Mouse (Mus musculus) T-helper 17 cell (primary cell): ENCODE results near the gene Tlr9.

Source experiments
- in situ Hi-C, 2 experiments: fragments of 300-600 bp; cut with MboI, MseI; formaldehyde crosslinking; loops; 1 replicate in 1 of 2; 2 replicates in 1 of 2; pipeline ENCODE4 v1.15.1; 2025; ENCODE audit warnings: high pct_unique_total_duplicates in 2 of 2

Gene Tlr9

DNA sequence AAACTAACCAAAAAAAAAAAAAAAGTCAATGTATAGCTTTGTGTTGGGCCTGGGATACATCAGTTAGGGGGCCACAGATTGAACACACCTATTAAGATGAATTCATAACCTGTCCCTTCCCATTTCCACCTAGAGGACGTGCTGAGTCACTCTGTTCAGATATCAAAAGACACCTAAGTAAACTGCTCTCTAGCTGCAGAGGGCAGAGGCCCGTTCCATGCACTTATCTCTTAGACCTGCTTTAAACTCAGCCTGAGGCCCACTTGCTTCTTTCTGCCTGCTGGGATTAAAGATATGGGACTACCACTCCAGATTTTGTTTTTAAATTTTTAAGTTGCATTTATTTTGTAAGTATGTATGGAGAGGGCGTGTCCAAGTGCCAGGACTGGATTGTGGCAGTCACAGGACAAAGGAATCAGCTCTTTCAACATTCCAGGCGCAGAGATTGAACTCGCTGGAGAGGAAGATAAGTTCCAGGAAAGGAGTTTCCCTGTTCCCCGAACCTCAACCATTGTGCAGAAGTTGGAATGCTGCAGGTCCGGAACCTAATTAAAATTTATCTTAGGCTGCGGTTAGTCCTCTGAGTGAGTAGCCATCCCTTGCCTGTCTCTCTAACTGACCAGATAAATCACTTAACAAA is 5.5 kb downstream of the Tlr9 start:
- in situ Hi-C loops, result no loop called here

DNA sequence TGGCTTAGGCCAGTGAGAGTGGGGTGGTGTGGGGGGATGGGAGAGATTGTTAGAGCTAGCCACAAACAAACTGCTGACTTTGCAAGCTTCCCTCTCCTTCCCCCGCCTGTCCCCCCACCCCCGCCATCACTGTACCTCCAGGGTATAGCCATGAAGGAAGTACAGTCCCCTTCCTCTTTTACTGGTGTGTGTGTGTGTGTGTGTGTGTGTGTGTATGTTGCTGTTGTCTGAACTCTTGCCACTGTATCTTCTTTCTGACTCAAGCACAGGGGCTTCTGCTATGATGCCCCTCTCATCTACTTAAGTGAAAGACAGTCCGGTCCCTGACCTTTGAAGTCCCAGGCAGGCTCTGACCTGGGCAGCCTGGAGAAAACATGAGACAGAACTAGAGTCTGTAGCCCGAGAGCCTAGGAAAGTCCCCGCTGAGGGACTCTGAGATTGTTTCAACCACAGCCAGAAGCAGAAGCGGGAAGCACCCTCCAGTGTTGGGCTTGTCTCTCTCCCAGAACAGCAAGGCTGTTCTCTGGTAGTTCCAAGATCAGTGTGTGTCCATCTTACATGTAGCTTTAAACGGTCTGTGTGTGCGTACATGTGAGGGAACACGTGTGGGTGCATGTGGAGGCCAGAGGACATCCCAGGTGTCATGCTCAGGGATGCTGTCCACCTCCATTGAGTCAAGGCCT is 7.8 kb downstream of the Tlr9 start:
- in situ Hi-C loops, result no loop called here

DNA sequence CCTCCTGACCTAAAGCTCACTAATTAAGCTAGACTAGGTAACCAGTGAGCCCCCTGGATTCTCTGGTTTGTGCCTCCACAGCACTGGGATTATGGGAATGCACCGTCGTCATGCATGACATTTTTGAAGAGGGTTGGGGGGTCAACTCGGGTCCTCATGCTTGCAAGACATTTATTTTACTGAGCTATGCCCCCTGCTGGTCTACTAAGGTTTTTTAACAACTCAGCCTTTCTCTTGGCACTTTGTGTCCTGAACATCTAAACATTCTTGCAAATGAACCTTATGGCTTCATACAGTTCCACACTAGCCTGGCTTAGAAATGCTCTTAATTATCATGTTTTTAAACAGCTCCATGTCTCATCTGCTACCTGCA is 8.3 kb downstream of the Tlr9 start:
- in situ Hi-C loops, result no loop called here

DNA sequence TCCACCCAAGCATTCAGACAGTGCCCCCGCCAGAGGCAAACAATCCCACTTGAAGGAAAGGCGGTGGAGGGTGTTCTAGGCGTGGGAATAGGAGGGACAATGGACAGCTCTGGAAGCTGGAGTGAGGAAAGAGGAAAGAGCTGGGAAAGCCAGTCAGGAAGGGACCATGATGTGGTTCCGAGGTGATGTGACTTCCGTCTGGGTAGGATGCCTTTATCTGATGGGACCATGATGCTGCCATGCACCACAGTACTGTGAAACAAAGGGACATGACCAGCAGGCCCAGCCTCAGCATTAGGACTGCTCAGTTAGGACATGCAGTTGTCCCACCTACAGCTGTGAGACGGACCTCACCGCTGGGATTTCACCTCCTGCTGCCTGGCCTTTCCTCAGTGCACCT is 8.8 kb downstream of the Tlr9 start:
- in situ Hi-C loops, result no loop called here

DNA sequence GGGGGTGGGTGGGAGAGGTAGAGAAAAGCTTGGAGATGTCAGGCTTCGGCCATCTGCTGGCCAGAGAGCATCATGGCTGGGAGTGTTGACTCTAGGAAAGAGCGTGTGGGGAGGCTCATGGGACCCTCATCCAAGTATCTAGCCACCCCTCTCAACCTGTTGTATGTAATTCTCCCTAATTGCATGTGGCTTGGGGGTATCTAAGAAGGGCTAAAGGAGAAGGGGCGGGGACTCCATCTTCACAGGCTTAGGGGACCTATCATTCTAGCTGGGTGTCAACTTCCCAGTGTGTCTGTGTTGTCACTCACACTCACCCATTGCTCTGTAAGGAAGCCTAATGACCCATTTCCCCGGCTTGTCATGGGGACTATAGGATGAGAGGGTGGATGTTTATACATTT is 9.4 kb downstream of the Tlr9 start:
- in situ Hi-C loops, result no loop called here

DNA sequence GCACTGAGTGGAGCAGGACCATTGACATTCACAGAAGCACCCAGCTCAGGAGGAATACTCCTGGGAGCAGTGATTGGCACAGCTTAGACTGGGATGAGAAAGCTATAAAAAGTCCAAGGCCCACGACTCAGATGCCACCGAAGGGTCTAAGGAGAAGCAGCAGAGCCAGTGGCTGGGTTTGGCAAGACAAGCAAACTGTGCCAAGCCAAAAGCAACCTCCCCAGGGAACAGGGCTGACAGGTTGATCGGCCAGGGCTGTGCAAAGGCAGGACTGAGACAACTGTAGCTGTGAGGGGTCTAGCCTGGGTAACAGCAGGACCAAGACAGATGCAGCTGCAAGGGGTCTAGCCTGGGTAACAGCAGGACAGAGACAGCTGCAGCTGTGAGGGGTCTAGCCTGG is 10.6 kb downstream of the Tlr9 start:
- in situ Hi-C loops, result no loop called here

DNA sequence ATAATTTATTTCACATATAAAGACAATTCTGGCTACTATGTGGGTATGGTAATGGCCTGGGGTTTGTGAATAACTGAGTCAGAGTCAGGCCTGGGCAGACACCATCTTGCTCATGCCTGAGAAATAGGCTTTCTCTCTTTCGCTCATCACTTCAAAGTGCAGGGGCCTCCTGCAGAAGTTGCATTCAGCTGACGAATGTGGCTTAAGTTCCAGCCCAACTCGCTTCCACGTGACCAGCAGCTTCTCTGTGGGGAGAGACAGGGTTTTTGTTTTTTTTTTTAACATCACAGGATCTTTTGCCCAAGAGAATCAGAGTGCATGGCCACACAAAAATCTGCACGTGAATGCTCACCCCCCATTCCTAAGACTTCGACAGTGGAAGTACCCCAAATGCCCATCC is 11.6 kb downstream of the Tlr9 start:
- in situ Hi-C loops, result no loop called here

DNA sequence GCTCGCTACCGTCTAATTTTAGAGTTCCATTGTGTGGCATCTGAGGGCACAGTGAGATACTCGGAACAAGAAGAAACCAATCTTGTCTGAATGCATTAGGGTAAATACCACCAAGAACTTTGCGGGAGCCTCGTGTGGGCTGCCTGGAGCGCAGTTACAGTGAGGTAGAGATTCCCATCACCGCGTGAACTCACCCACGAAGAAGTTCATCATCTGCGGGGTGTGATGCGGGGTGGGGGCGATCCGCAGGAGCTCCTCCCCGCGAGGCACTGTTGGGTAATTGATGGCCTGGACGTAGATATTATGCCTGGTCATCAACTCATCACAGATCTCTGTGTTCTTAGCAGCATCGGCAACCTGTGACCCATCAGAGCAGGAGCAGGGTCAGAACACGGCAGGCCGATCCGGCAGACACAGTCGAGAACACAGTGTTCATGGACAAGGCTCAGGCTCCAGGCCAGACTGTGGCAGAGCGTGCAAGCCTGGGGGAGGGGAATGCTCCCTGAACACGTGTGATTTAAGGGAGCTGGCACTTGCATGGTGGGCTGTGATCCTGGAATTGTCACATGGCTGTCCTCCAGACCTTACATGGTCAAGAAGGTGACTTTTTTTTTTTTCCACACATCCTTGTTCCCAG is 12.9 kb downstream of the Tlr9 start:
- in situ Hi-C loops, result no loop called here

DNA sequence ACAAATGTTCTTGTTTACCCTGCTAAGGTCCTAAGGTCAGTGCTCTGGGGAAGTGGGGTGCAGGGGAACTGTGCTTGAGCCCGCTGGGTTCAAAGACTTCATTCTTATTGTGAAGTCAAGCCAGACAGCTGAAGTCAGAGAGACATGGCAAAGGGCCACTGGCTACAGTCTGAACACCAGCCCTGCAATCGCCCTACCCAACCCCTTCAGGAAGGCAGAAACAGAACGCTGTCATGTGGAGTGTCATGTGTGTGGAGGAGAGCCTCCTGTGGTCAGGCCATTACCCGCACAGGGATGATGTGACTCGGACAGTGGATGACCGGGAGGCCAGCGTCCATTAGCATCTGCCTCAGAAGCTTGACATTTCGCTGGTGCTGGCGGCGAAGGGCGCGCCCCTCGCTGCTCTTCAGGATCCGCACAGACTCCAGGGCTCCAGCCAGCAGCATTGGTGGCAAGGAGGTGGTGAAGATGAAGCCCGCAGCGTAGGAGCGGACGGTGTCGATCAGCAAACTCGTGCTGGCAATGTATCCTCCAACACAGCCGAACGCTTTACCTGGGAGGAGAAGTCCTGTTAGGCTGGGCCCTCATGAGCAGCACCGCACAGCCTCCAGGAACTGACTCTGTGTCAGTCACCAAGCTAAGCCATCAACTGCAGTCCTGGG is 13.9 kb downstream of the Tlr9 start:
- in situ Hi-C loops, result no loop called here

DNA sequence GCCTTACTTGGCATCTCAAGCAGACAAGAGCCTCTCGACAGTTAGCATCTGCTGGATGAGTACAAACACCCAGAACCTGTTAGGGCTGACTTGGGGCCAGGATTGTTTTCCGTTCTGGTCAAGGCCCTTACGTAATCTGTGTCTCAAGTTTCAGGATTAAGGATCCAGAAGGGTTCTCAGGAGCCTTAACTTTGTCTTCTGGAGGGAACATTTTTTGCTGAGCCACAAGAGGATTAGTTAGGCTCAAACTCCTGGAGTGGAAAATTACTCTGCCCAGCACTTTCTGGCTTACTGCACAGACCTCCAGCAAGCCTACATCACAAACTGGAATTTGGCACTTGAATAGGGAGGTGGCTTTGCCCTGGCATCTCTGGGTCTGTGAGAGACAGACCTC is 14.4 kb downstream of the Tlr9 start:
- in situ Hi-C loops, result no loop called here

DNA sequence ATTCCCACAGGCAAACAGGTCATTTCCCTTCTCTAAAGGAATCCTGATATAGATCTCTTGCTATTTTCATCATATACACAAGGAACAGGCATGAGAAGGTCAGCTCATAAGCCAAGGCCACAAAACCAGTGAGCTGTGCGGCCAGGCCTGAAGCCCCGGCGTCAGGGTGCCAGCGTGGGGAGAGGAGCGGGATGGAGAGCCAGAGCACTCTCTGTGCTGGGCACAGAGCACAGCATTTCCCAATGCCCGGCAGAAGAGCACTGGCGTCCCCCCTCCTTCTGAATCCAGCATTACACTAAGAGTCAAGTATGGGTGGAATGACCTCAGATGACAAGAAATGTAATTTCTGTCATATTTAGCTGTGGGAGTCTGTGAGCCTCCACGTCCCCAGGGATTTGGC is 15.0 kb downstream of the Tlr9 start:
- in situ Hi-C loops, result no loop called here

DNA sequence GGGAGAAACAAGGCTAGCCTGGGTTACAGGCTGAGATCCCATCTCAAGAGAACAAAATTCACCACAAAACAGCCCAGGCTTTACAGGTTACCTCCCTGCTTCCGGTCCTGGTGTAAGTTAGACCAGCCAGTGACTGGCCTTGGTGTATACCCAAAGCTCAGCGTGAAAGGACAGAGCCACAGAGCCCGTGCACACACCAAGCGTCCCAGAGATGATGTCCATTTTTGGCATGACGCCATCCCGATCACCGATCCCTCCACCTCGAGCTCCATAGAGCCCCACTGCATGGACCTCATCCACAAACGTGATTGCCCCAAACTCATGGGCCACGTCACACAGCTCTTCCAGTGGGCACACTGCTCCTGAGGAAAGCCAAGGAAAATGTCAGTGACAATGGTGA is 15.5 kb downstream of the Tlr9 start:
- in situ Hi-C loops, result no loop called here

DNA sequence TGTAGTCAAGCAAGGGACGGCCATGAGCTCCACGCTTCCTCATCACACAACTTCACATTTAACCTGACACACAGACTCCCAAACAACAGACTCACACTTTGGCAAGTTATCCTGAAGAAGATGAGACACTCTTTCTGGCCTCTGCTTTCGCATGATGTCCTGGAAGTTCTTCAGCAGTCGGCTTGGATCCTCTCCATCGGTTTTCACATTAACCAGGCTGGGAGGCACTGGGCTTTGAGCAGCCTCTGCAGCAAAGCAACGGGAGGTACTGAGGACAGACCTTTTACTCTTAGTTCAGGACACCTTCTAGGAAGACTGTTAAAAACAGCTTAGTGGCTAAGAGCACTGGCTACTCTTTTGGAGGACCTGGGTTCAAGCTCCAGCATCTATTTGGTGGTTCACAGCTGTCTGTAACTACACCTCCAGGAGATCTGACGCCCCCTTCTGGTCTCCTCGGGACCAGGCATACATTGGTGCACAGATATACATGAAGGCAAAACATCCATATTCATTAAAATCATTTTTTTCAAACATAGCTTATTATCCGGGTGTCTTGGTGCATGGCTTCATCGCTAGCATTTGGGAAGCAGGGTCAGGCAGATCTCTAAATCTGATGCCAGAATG is 19.3 kb downstream of the Tlr9 start:
- in situ Hi-C loops, result loop anchor here in 1 of 2 experiments (10.0 kb wide), 1 partner anchor 657 kb away; no protein-coding TSS in a partner anchor

DNA sequence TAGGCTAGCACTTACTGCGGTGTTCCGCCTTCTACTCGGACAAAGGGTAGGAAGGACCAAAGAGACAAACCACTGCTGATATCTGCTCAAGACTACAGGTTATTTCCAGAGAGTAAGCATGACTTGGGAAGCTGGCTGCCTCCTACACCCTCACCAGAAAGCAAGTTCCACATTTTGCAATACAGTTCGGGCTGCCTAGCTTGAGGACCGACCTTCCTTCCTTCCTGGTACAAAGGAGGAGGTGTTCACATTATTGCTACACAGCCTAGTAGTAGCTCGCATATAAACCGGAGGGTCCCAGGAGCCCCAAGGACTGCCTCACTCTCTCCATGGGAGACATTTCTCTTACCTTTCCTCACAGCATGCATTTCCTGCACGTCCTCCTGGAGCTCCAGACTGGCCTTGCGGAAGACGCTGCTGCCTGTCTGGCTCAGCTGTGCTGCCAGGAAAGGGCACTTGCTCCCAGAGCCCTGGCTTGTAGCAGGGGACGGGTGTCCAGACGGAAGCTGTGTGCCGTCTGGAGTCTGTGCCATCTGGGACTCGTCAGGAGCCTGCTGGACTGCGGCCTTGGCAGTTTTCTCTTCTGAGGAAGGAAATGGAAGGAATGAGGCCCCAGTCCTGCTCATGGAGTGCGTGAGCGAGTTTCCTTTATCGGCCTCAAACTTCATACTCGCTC is 20.6 kb downstream of the Tlr9 start:
- in situ Hi-C loops, result loop anchor here in 1 of 2 experiments (10.0 kb wide), 1 partner anchor 658 kb away; no protein-coding TSS in a partner anchor

DNA sequence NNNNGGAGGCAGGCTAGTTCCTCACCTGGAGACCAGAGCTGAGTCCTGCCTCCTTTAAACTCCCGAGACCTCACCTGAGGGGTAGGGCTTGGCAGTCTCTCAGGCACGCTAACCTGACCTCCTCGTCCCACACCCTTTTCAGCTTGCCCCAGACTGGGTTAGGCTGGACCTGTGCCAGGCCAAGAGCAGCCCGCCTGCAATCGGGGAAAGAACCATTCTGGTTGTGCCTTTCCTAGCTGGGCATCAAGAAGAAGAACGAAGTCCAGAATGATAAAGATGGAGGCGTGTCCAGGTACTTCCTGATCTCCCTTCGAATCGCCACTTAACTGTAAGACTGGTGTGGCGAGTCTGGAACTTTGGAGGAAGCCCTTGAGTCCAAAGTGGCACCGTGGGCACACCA is 27.2 kb downstream of the Tlr9 start:
- in situ Hi-C loops, result loop anchor here in 1 of 2 experiments (10.0 kb wide), 1 partner anchor 665 kb away; no protein-coding TSS in a partner anchor

DNA sequence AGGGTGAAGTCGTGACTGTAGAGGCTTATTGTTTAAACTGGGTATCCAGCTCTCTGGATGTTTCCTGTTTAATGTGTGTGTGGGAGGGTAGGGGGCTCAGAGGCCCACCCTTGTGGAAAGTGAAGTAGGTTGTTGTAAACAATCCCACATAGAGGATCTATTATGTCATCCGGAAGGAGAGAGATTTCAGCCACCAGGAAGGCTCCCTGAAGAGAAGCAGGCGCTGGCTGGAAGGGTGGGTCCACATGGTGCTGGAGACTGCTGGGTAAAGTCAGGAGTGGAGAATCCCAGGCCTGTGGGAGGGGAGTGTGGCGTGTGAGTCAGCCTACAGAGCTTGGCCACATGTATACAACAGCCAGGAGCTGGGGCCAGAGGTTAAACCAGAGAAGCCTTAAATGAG is 27.8 kb downstream of the Tlr9 start:
- in situ Hi-C loops, result loop anchor here in 1 of 2 experiments (25.0 kb wide), 1 partner anchor 1462 kb away; the partner anchor contains the start of gene Sema3f

DNA sequence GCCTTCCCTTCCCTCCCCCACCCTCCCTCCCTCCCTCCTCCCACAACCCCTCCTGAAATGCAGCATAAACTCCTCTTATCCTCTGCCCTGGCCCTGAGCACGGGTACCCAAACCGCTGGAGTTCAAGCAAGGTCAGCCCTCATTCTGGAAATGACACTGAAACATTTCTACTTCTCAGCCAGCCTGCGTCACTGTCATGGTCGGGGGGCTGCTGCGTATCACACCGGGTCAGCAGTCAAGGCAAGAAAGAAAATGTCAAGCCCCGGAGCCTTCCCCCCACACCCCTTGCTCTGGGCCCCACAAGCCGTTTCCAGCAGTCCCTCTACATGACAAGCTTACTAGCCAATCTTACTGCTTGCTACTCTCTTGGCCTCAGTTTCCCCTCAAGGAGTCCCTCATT is 28.7 kb downstream of the Tlr9 start:
- in situ Hi-C loops, result loop anchor here in 1 of 2 experiments (25.0 kb wide), 1 partner anchor 1461 kb away; the partner anchor contains the start of gene Sema3f

DNA sequence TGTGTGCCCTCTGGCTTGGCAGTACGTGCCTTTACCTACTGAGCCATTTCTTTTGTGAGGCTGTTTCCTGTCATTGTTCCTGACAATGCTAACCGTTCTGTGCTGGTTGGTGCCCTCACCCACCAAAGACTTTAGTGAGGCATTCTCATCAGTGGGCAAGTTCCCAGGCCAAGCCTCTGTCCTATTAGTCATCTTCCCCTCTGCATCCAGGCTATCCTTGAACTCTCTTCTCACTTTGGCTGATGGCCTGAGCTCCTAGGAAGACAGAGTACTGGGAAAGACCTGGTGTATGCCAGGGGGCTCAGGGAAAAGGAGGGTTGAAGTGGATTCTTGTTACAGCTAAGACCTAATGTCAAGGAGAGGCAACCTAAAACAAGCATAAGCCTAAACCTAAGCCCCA is 31.6 kb downstream of the Tlr9 start:
- in situ Hi-C loops, result loop anchor here in 1 of 2 experiments (25.0 kb wide), 1 partner anchor 1458 kb away; the partner anchor contains the start of gene Sema3f

DNA sequence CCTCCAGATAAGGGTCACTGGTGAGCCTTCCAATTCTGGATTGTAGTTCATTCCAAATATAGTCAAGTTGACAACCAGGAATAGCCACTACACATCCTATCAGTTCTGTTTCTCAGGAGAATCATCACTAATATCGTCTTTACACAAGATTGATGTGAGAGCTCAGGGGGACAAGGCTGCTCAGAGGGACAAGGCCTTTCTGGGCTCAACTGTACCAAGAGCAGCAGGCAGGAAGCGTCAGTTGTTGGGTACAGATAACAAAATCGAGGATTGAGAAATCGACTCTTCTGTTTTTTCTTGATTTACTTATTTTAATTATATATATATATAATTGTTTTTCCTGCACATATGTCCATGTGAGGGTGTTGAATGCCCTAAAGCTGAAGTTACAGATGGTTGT is 36.0 kb downstream of the Tlr9 start:
- in situ Hi-C loops, result loop anchor here in 1 of 2 experiments (25.0 kb wide), 1 partner anchor 1454 kb away; the partner anchor contains the start of gene Sema3f

DNA sequence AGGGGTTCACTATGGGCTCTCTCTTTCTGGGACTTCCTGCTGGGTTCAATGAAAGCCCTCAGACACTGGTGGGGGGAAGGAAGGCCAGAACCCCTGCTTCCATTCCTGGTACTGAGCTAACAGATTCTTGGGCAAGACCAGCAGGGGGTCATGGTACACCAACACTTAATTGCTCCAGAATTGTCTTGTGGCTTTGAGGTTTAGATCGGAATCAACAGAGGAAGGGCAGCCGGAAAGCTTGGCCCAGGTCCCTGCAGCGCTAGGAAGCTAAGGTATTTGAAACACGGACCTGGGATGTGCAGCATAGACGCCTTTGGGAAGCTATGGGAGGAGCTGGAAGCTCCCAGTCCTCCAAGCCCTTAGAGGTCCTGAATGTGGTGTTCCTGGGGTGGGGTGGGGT is 36.6 kb downstream of the Tlr9 start:
- in situ Hi-C loops, result loop anchor here in 1 of 2 experiments (25.0 kb wide), 1 partner anchor 1453 kb away; the partner anchor contains the start of gene Sema3f

DNA sequence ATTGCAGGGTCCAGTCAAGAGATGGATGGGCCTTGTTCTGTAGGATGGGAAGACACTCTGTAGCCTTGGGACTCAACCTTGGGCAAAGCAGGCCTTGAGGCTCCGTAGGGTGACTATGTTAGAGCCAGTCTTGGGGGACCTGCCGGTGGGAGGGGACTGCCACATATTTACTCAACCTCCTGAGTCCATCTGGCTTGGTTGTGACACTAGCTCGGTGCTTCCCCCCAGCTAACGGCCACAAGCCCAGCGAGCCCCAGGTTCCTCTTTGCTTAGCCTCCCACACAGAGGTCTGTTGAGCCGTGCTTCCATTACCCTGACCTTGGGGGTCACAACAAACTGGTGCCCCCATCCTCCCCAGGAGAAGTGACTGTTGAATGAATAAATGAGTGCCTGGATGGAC is 38.7 kb downstream of the Tlr9 start:
- in situ Hi-C loops, result loop anchor here in 1 of 2 experiments (5.0 to 25.0 kb wide), 2 partner anchors 39 to 1451 kb away; partner anchors contain the start of genes Sema3f and Tlr9
